Mouse (Mus musculus) intestine, embryonic 15.5 days (tissue): Measurements from ENCODE around the gene Smarca1. TPM values are rescaled to one million over a fixed set of nuclear protein-coding genes. Genes with fewer than 3 reads are reported as not detected.

Experiments
- polyA plus RNA-seq: library from polyadenylated mRNA; unstranded; fragments of >200 nt; fragmentation: Nextera tagmentation; extraction: Ambion mirVana; gene quantifications from 2 replicates; pipeline ENCODE4 v1.2.1, GENCODE M21; 2015

Smarca1 gene
- polyA plus RNA-seq, 1 experiment from 2014 or later = 32.5 TPM

Other genes with a start within 250 kb of the Smarca1 start
- gene Ocrl, start 19.4 kb upstream of the Smarca1 start, polyA plus RNA-seq = 15.7 and 16.9 TPM in 2 replicates
- gene Apln, start 141.9 kb upstream of the Smarca1 start, polyA plus RNA-seq = 6.0 and 6.4 TPM in 2 replicates
- 3.4 and 4.0 TPM in 2 replicates for gene Xpnpep2, start 215.8 kb upstream of the Smarca1 start, polyA plus RNA-seq